Mouse (Mus musculus) embryo, embryonic 11 days (tissue): ENCODE data around the gene Nags.
A peak's percentile ranks its signal among the peaks of the same experiment; 100 is the strongest.
"Not testable (repeated sequence)": the region's sequence is repeated elsewhere in the genome, so short reads cannot be mapped to it uniquely, and the experiment has no call there.

Experiments
- DNase-seq: peaks from one replicate; pipeline ENCODE4 v3.0.0-alpha.2; 2015

The Nags gene

GRCm38 (mm10) chr11:102158024-102158423, 12.7 kb downstream of the Nags start:
- DNase-seq, result not testable (repeated sequence)

- DNase-seq, result no peak
Measured at GRCm38 (mm10) chr11:102159781-102160180, 14.5 kb downstream of the Nags start.

GRCm38 (mm10) chr11:102165971-102166722, 20.8 kb downstream of the Nags start:
- DNase-seq, result no peak

- no peak for DNase-seq
Measured at GRCm38 (mm10) chr11:102167539-102167938, 22.2 kb downstream of the Nags start.

GRCm38 (mm10) chr11:102168689-102169088, 23.4 kb downstream of the Nags start:
- no peak for DNase-seq

GRCm38 (mm10) chr11:102179836-102180235, 34.5 kb downstream of the Nags start:
- no peak for DNase-seq

GRCm38 (mm10) chr11:102184253-102184645, 38.9 kb downstream of the Nags start:
- no peak for DNase-seq

- peak; percentile 96 for DNase-seq
Measured at GRCm38 (mm10) chr11:102184646-102185495, 39.6 kb downstream of the Nags start, which contains the start of gene Lsm12. Lsm12 (minus strand) TSS chr11:102185296.

- no peak for DNase-seq
Measured at GRCm38 (mm10) chr11:102185677-102186076, 40.4 kb downstream of the Nags start.

GRCm38 (mm10) chr11:102186235-102186634, 40.9 kb downstream of the Nags start:
- DNase-seq, result no peak

- no peak for DNase-seq
Measured at GRCm38 (mm10) chr11:102188980-102189379, 43.7 kb downstream of the Nags start.

- DNase-seq, result peak; percentile 96
Measured at GRCm38 (mm10) chr11:102189461-102190436, 44.4 kb downstream of the Nags start, which contains the start of gene G6pc3. G6pc3 (plus strand) TSS chr11:102189620.

GRCm38 (mm10) chr11:102190848-102191247, 45.5 kb downstream of the Nags start:
- DNase-seq, result no peak

GRCm38 (mm10) chr11:102193657-102194440, 48.5 kb downstream of the Nags start:
- no peak for DNase-seq

GRCm38 (mm10) chr11:102196018-102196797, 50.9 kb downstream of the Nags start:
- no peak for DNase-seq

- no peak for DNase-seq
Measured at GRCm38 (mm10) chr11:102198245-102198644, 52.9 kb downstream of the Nags start.
